Mouse (Mus musculus): ENCODE data around the gene Fbxl3.

- no peak for TF ChIP-seq ZNF384 (IDR thresholded peaks at IDR 0.05; ENCODE audit: low read depth, low read length)
- TF ChIP-seq MAFK (IDR thresholded peaks at IDR 0.05; ENCODE audit: insufficient read depth, low read depth, low read length) = no peak
Observed at GRCm38 (mm10) chr14:103095826-103096225, 3.5 kb downstream of the Fbxl3 start.

All from ES-E14 (cell line).